Mouse (Mus musculus) liver, embryonic 14.5 days (tissue): Measurements from ENCODE around the gene Cotl1. TPM values are rescaled to one million over a fixed set of nuclear protein-coding genes. Genes with fewer than 3 reads are reported as not detected.

ENCODE experiments used
- ATAC-seq: fragments of 200-750 bp; cut with Nextera tagmentation; 2 replicates; pipeline ENCODE4 v1.8.0; 2017; ENCODE audit warnings: moderate number of reproducible peaks, mild to moderate bottlenecking, moderate library complexity; ENCODE audit not compliant: insufficient read depth
- DNase-seq, 3 experiments: peaks; one replicate each; pipeline ENCODE4 v3.0.0-alpha.2; 2012 to 2013; ENCODE audit warnings: low read depth in 3 of 3, low spot score in 3 of 3
- H3K27ac ChIP-seq: fragments of 300-500 bp; sonication (generic); 2 replicates; pipeline ENCODE4 v1.5.1; 2014; ENCODE audit warnings: moderate library complexity, mild to moderate bottlenecking, control low read depth, inconsistent platforms
- H3K27me3 ChIP-seq: fragments of 300-500 bp; sonication (generic); 2 replicates; pipeline ENCODE4 v1.6.1; 2014; ENCODE audit warnings: mild to moderate bottlenecking, low read length, moderate library complexity; ENCODE audit not compliant: control insufficient read depth, insufficient read depth
- H3K36me3 ChIP-seq: fragments of 300-500 bp; sonication (generic); replicated peaks from 2 replicates; pipeline ENCODE4 v1.6.1; 2014; ENCODE audit warnings: low read depth; ENCODE audit not compliant: control insufficient read depth, insufficient read depth
- H3K4me1 ChIP-seq, 2 experiments: fragments of 200-500 bp in 1 of 2; fragments of 300-500 bp in 1 of 2; sonication (generic) in 1 of 2; replicated peaks; 2 replicates each; pipeline ENCODE4 v1.6.1; 2012 to 2014; ENCODE audit warnings: antibody characterized with exemption in 1 of 2, inconsistent platforms in 1 of 2, low read length in 1 of 2; ENCODE audit not compliant: control insufficient read depth in 2 of 2, insufficient read depth in 2 of 2
- H3K4me2 ChIP-seq: fragments of 300-500 bp; sonication (generic); 2 replicates; pipeline ENCODE4 v1.6.1; 2014; ENCODE audit warnings: low read depth, mild to moderate bottlenecking, control low read depth, moderate library complexity
- H3K4me3 ChIP-seq, 2 experiments: fragments of 200-500 bp in 1 of 2; fragments of 300-500 bp in 1 of 2; sonication (generic) in 1 of 2; 2 replicates each; pipeline ENCODE4 v1.5.1; 2012 to 2014; ENCODE audit warnings: low read depth in 2 of 2, low read length in 2 of 2, mild to moderate bottlenecking in 2 of 2, control low read depth in 1 of 2, inconsistent platforms in 1 of 2, moderate library complexity in 1 of 2; ENCODE audit not compliant: insufficient read depth in 1 of 2
- H3K9ac ChIP-seq: fragments of 300-500 bp; sonication (generic); replicated peaks from 2 replicates; pipeline ENCODE4 v1.6.1; 2014; ENCODE audit warnings: mild to moderate bottlenecking, control low read depth, moderate library complexity
- H3K9me3 ChIP-seq: fragments of 300-500 bp; sonication (generic); 2 replicates; pipeline ENCODE4 v1.6.1; 2016; ENCODE audit warnings: low read length, mixed read lengths; ENCODE audit not compliant: control insufficient read depth
- CTCF ChIP-seq: IDR thresholded peaks from 2 replicates; pipeline ENCODE4 v1.5.1; 2016; ENCODE audit warnings: antibody characterized with exemption, low read depth, control low read depth
- EP300 ChIP-seq: IDR thresholded peaks from 2 replicates; pipeline ENCODE4 v1.6.1; 2016; ENCODE audit warnings: antibody characterized with exemption, low read depth
- WGBS: fragments of 180-500 bp; shearing (Covaris S2); extraction: QIAGEN DNeasy Blood & Tissue Kit; methylation state at CpG from one replicate; pipeline ENCODE4 v1.1.7; 2014; ENCODE audit not compliant: insufficient replicate concordance; 5-methylcytosine and 5-hydroxymethylcytosine counted together
- polyA plus RNA-seq, 2 experiments: library from polyadenylated mRNA; depleted of rRNA in 1 of 2; stranded (reverse) in 1 of 2; unstranded in 1 of 2; fragments of >200 nt; fragmentation: Nextera tagmentation in 1 of 2; extraction: Ambion mirVana in 1 of 2; gene quantifications; 2 replicates each; pipeline versions ENCODE4 v1.2.1 to v1.2.3; 2012 to 2014

The Cotl1 gene
- polyA plus RNA-seq, 2 experiments: 59.6 to 77.7 TPM

GRCm38 (mm10) chr8:119798965-119799264 lies 41.4 kb downstream of the Cotl1 start:
- DNase-seq (no peak), ATAC-seq (no peak)
- no peaks in the 10 kb centered on the region for H3K9me3 ChIP-seq
- H3K9ac ChIP-seq: no peak overlapping the region
- no peak overlapping the region for H3K4me2 ChIP-seq
- no peaks in the 10 kb centered on the region for H3K36me3 ChIP-seq
- H3K27me3 ChIP-seq: no peaks in the 10 kb centered on the region
- H3K4me1 ChIP-seq: peaks cover 0 to 6% of the 10 kb centered on the region in 2 experiments; a peak in 2 of 4 replicates
- H3K4me3 ChIP-seq: no peak overlapping the region
- 43% methylated on average over 2 of the region's 2 CpGs for WGBS
- TF ChIP-seq EP300: no peak
- H3K27ac ChIP-seq: no peak overlapping the region

DNA sequence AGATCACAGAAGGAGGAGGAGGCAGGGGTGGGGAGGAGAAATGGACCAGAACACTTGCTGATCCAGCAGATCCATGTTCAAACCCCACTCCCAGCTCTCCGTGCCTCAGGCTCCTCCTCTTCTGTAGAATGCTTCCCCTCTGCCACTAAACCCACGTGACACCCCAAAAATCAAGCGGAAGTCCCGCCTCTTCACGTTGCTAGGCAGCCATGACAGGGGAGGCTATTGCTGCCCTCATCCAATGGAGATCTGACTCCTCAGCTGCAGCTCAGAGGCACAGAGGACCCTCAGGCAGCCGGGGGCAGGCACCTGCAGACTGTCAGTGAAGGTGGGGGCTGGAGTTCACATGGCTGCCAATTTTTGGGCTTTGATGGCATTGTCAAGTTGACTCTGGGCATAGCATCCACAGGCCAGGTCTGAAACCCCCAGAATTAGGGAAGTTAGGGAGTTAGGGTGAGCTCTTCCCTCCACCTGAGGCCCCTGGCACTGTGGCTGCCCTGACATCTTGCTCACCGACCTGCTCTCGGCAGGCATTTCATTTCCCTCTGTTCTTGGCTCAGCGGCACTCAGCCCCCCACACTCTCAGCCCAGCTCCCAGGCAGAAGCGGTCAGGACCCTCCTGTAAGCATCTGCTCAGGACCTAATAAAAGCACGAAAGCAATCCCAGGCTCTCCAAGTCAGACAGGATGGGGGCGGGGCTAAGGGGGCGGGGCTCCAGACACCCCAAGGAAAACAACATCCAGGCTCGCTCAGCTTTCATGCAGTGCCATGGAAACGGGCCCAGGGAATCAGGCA lies 42.0 kb downstream of the Cotl1 start:
- DNase-seq: no peak
- TF ChIP-seq EP300 (no peak), CTCF (no peak)
- Histone ChIP-seq H3K9ac (no peak overlapping the region), H3K9me3 (no peaks in the 10 kb centered on the region), H3K27me3 (no peaks in the 10 kb centered on the region), H3K27ac (no peak overlapping the region), H3K36me3 (no peaks in the 10 kb centered on the region), H3K4me2 (peak overlapping the region; percentile 18; the same call in 1 of the 2 replicates), H3K4me1 (peaks cover 0 to 6% of the 10 kb centered on the region in 2 experiments; a peak in 2 of 4 replicates), H3K4me3 (0 out of 4 replicates have a peak overlapping the region, but pooled peaks of 1 of the 2 experiments have one; percentile 15)
- ATAC-seq: 0 out of 2 replicates have a peak, but pooled peaks have one; percentile 37
- WGBS: 12% methylated on average over 15 of the region's 15 CpGs

GRCm38 (mm10) chr8:119795651-119796050 lies 44.7 kb downstream of the Cotl1 start:
- no peak overlapping the region for H3K27ac ChIP-seq
- WGBS: 56% methylated on average over 3 of the region's 3 CpGs

GRCm38 (mm10) chr8:119794689-119795088 lies 45.7 kb downstream of the Cotl1 start:
- Histone ChIP-seq H3K4me3 (no peak overlapping the region), H3K36me3 (no peaks in the 10 kb centered on the region), H3K4me2 (no peak overlapping the region), H3K9ac (no peak overlapping the region), H3K27ac (no peak overlapping the region), H3K4me1 (peaks cover 0 to 16% of the 10 kb centered on the region in 2 experiments; a peak in 2 of 4 replicates), H3K27me3 (no peaks in the 10 kb centered on the region), H3K9me3 (no peaks in the 10 kb centered on the region)
- ATAC-seq (no peak), DNase-seq (no peak)
- no peak for TF ChIP-seq EP300
- TF ChIP-seq CTCF: no peak
- WGBS: 40% methylated on average over 7 of the region's 7 CpGs

More at GRCm38 (mm10) chr8:119795651-119796050, 44.7 kb downstream of the Cotl1 start:
- no peak overlapping the region for H3K9ac ChIP-seq
- ATAC-seq (no peak), DNase-seq (no peak)
- H3K27me3 ChIP-seq: no peaks in the 10 kb centered on the region
- no peak overlapping the region for H3K4me3 ChIP-seq
- H3K4me2 ChIP-seq: no peak overlapping the region
- TF ChIP-seq EP300 (no peak), CTCF (no peak)
- H3K9me3 ChIP-seq: no peaks in the 10 kb centered on the region
- H3K4me1 ChIP-seq: peaks cover 0 to 16% of the 10 kb centered on the region in 2 experiments; a peak in 2 of 4 replicates
- H3K36me3 ChIP-seq: no peaks in the 10 kb centered on the region

GRCm38 (mm10) chr8:119791804-119792704 lies 48.3 kb downstream of the Cotl1 start:
- no peak overlapping the region for H3K4me3 ChIP-seq
- peak overlapping the region; percentile 48 for H3K27ac ChIP-seq
- no peaks in the 10 kb centered on the region for H3K36me3 ChIP-seq
- ATAC-seq: peak; percentile 67
- no peaks in the 10 kb centered on the region for H3K9me3 ChIP-seq
- no peaks in the 10 kb centered on the region for H3K27me3 ChIP-seq
- WGBS: 39% methylated on average over 16 of the region's 16 CpGs
- no peak for TF ChIP-seq CTCF
- TF ChIP-seq EP300: no peak
- peak in 1 of 3 experiments; percentile 38 for DNase-seq
- no peak overlapping the region for H3K9ac ChIP-seq
- no peak overlapping the region for H3K4me2 ChIP-seq
- H3K4me1 ChIP-seq: peaks cover 0 to 16% of the 10 kb centered on the region in 2 experiments; a peak in 2 of 4 replicates
